Mouse (Mus musculus): ENCODE data around the gene Atg4b. TPM values are rescaled to one million over a fixed set of nuclear protein-coding genes. Genes with fewer than 3 reads are reported as not detected.

Atg4b gene
- polyA plus RNA-seq, 1 experiment from 2014 or later: 85.3 TPM

GRCm38 (mm10) chr1:93769901-93770300 lies 18.6 kb downstream of the Atg4b start:
- Histone ChIP-seq H3K4me2 (replicated peaks; ENCODE audit: low read depth, low read length) (no peak overlapping the region), H3K27me3 (ENCODE audit: insufficient read depth, low read length) (no peaks in the 10 kb centered on the region), H3K36me3 (ENCODE audit: insufficient read depth, low read length) (peaks cover 34% of the 10 kb centered on the region), H3K9ac (replicated peaks; ENCODE audit: low read length) (no peak overlapping the region), H3K4me1 (ENCODE audit: insufficient read depth, low read length) (no peaks in the 10 kb centered on the region; the same call in 1 of the 2 replicates), H3K27ac (ENCODE audit: low read length) (no peak overlapping the region), H3K9me3 (ENCODE audit: low read length) (no peaks in the 10 kb centered on the region), H3K4me3 (ENCODE audit: low read length) (no peak overlapping the region)
- no peak for ATAC-seq (ENCODE audit: low FRiP score, low TSS enrichment)
- 90% methylated on average over 3 of the region's 3 CpGs for WGBS

- no peak for ATAC-seq (ENCODE audit: low FRiP score, low TSS enrichment)
- no peak overlapping the region for H3K4me2 ChIP-seq (replicated peaks; ENCODE audit: low read depth, low read length)
- no peaks in the 10 kb centered on the region for H3K9me3 ChIP-seq (ENCODE audit: low read length)
- H3K9ac ChIP-seq (replicated peaks; ENCODE audit: low read length): no peak overlapping the region
- no peaks in the 10 kb centered on the region for H3K27me3 ChIP-seq (ENCODE audit: insufficient read depth, low read length)
- no peaks in the 10 kb centered on the region for H3K4me1 ChIP-seq (ENCODE audit: insufficient read depth, low read length)
- peaks cover 68% of the 10 kb centered on the region for H3K36me3 ChIP-seq (ENCODE audit: insufficient read depth, low read length)
- no peak overlapping the region for H3K27ac ChIP-seq (ENCODE audit: low read length)
- 92% methylated on average over 5 of the region's 5 CpGs for WGBS
- H3K4me3 ChIP-seq (ENCODE audit: low read length): no peak overlapping the region
Observed at GRCm38 (mm10) chr1:93776686-93777085, 25.4 kb downstream of the Atg4b start.

- no peaks in the 10 kb centered on the region for H3K4me1 ChIP-seq (ENCODE audit: insufficient read depth, low read length)
- H3K27me3 ChIP-seq (ENCODE audit: insufficient read depth, low read length): no peaks in the 10 kb centered on the region
- H3K27ac ChIP-seq (ENCODE audit: low read length): no peak overlapping the region
- H3K4me3 ChIP-seq (ENCODE audit: low read length): no peak overlapping the region
- H3K36me3 ChIP-seq (ENCODE audit: insufficient read depth, low read length): peaks cover 73% of the 10 kb centered on the region
- WGBS: 89% methylated on average over 2 of the region's 2 CpGs
- 0 out of 2 replicates have a peak, but pooled peaks cover 2% of the 10 kb centered on the region for H3K9me3 ChIP-seq (ENCODE audit: low read length)
- no peak overlapping the region for H3K9ac ChIP-seq (replicated peaks; ENCODE audit: low read length)
- H3K4me2 ChIP-seq (replicated peaks; ENCODE audit: low read depth, low read length): no peak overlapping the region
- ATAC-seq (ENCODE audit: low FRiP score, low TSS enrichment): no peak
Observed at GRCm38 (mm10) chr1:93786912-93787311, 35.6 kb downstream of the Atg4b start.

GRCm38 (mm10) chr1:93794526-93794925 lies 43.2 kb downstream of the Atg4b start:
- Histone ChIP-seq H3K27ac (ENCODE audit: low read length) (no peak overlapping the region), H3K4me3 (ENCODE audit: low read length) (no peak overlapping the region), H3K36me3 (ENCODE audit: insufficient read depth, low read length) (peaks cover 70% of the 10 kb centered on the region), H3K9me3 (ENCODE audit: low read length) (0 out of 2 replicates have a peak, but pooled peaks cover 2% of the 10 kb centered on the region), H3K27me3 (ENCODE audit: insufficient read depth, low read length) (no peaks in the 10 kb centered on the region), H3K9ac (replicated peaks; ENCODE audit: low read length) (no peak overlapping the region), H3K4me2 (replicated peaks; ENCODE audit: low read depth, low read length) (no peak overlapping the region), H3K4me1 (ENCODE audit: insufficient read depth, low read length) (0 out of 2 replicates have a peak, but pooled peaks cover 3% of the 10 kb centered on the region)
- WGBS: 95% methylated on average over 8 of the region's 8 CpGs
- no peak for ATAC-seq (ENCODE audit: low FRiP score, low TSS enrichment)

GRCm38 (mm10) chr1:93795886-93796285 lies 44.6 kb downstream of the Atg4b start:
- Histone ChIP-seq H3K4me3 (ENCODE audit: low read length) (no peak overlapping the region), H3K36me3 (ENCODE audit: insufficient read depth, low read length) (peaks cover 69% of the 10 kb centered on the region)
- ATAC-seq (ENCODE audit: low FRiP score, low TSS enrichment): no peak

GRCm38 (mm10) chr1:93800670-93801503 lies 49.6 kb downstream of the Atg4b start:
- Histone ChIP-seq H3K9ac (replicated peaks; ENCODE audit: low read length) (peak overlapping the region; percentile 87), H3K9me3 (ENCODE audit: low read length) (no peaks in the 10 kb centered on the region), H3K4me2 (replicated peaks; ENCODE audit: low read depth, low read length) (peak overlapping the region; percentile 78), H3K27ac (ENCODE audit: low read length) (peak overlapping the region; percentile 85), H3K27me3 (ENCODE audit: insufficient read depth, low read length) (no peaks in the 10 kb centered on the region), H3K4me1 (ENCODE audit: insufficient read depth, low read length) (peaks cover 33% of the 10 kb centered on the region), H3K36me3 (ENCODE audit: insufficient read depth, low read length) (peaks cover 28% of the 10 kb centered on the region), H3K4me3 (ENCODE audit: low read length) (peak overlapping the region; percentile 78)
- ATAC-seq (ENCODE audit: low FRiP score, low TSS enrichment): no peak
- WGBS: 72% methylated on average over 21 of the region's 21 CpGs

More at GRCm38 (mm10) chr1:93795886-93796285, 44.6 kb downstream of the Atg4b start:
- H3K4me2 ChIP-seq (replicated peaks; ENCODE audit: low read depth, low read length): no peak overlapping the region
- peaks cover 7% of the 10 kb centered on the region; the same call in 1 of the 2 replicates for H3K4me1 ChIP-seq (ENCODE audit: insufficient read depth, low read length)
- no peak overlapping the region for H3K9ac ChIP-seq (replicated peaks; ENCODE audit: low read length)
- no peaks in the 10 kb centered on the region for H3K27me3 ChIP-seq (ENCODE audit: insufficient read depth, low read length)
- H3K9me3 ChIP-seq (ENCODE audit: low read length): 0 out of 2 replicates have a peak, but pooled peaks cover 2% of the 10 kb centered on the region
- no peak overlapping the region for H3K27ac ChIP-seq (ENCODE audit: low read length)
- 85% methylated on average over 8 of the region's 8 CpGs for WGBS

- Histone ChIP-seq H3K4me1 (ENCODE audit: insufficient read depth, low read length) (peaks cover 33% of the 10 kb centered on the region), H3K36me3 (ENCODE audit: insufficient read depth, low read length) (peaks cover 24% of the 10 kb centered on the region), H3K27me3 (ENCODE audit: insufficient read depth, low read length) (no peaks in the 10 kb centered on the region), H3K9me3 (ENCODE audit: low read length) (no peaks in the 10 kb centered on the region), H3K27ac (ENCODE audit: low read length) (peak within 1 kb of the TSS; percentile 85), H3K4me2 (replicated peaks; ENCODE audit: low read depth, low read length) (peak within 1 kb of the TSS; percentile 78), H3K4me3 (ENCODE audit: low read length) (peak within 1 kb of the TSS; percentile 78), H3K9ac (replicated peaks; ENCODE audit: low read length) (peak within 1 kb of the TSS; percentile 87)
- WGBS: under 1% methylated on average over 42 of the region's 42 CpGs
- ATAC-seq (ENCODE audit: low FRiP score, low TSS enrichment): peak; percentile 52
Observed at GRCm38 (mm10) chr1:93801741-93802238, 50.5 kb downstream of the Atg4b start, which contains the start of gene Dtymk. Gene Dtymk, minus strand, starts transcription at chr1:93801934.

GRCm38 (mm10) chr1:93802771-93803170 lies 51.5 kb downstream of the Atg4b start:
- H3K27ac ChIP-seq (ENCODE audit: low read length): peak overlapping the region; percentile 90; the same call in 1 of the 2 replicates
- ATAC-seq (ENCODE audit: low FRiP score, low TSS enrichment): no peak
- H3K27me3 ChIP-seq (ENCODE audit: insufficient read depth, low read length): no peaks in the 10 kb centered on the region
- H3K36me3 ChIP-seq (ENCODE audit: insufficient read depth, low read length): peaks cover 21% of the 10 kb centered on the region
- 88% methylated on average over 5 of the region's 5 CpGs for WGBS
- no peak overlapping the region for H3K9ac ChIP-seq (replicated peaks; ENCODE audit: low read length)
- H3K4me1 ChIP-seq (ENCODE audit: insufficient read depth, low read length): peaks cover 32% of the 10 kb centered on the region
- no peaks in the 10 kb centered on the region for H3K9me3 ChIP-seq (ENCODE audit: low read length)
- H3K4me2 ChIP-seq (replicated peaks; ENCODE audit: low read depth, low read length): peak overlapping the region; percentile 65
- peak overlapping the region; percentile 81; the same call in 1 of the 2 replicates for H3K4me3 ChIP-seq (ENCODE audit: low read length)

GRCm38 (mm10) chr1:93803556-93804507 lies 52.5 kb downstream of the Atg4b start, which contains the start of gene Ing5:
Gene Ing5, plus strand, starts transcription at chr1:93803965.
- Histone ChIP-seq H3K36me3 (ENCODE audit: insufficient read depth, low read length) (peaks cover 21% of the 10 kb centered on the region), H3K9ac (replicated peaks; ENCODE audit: low read length) (peak within 1 kb of the TSS; percentile 85), H3K9me3 (ENCODE audit: low read length) (no peaks in the 10 kb centered on the region), H3K27ac (ENCODE audit: low read length) (peak within 1 kb of the TSS; percentile 98), H3K4me3 (ENCODE audit: low read length) (peak within 1 kb of the TSS; percentile 81), H3K4me2 (replicated peaks; ENCODE audit: low read depth, low read length) (peak within 1 kb of the TSS; percentile 65), H3K27me3 (ENCODE audit: insufficient read depth, low read length) (no peaks in the 10 kb centered on the region), H3K4me1 (ENCODE audit: insufficient read depth, low read length) (peaks cover 30% of the 10 kb centered on the region)
- ATAC-seq (ENCODE audit: low FRiP score, low TSS enrichment): peak; percentile 94
- under 1% methylated on average over 79 of the region's 94 CpGs for WGBS
